ENCODE assay signal across 22 mouse cellular contexts in genomic region chr10:10098521-10098920, GRCm38 (mm10).
"Had no signal": no experiment of that assay in that cellular context is flagged by ENCODE, and none has a peak within 500 bp of the region (broad histone marks: within the 10 kb centered on the region; RNA-seq: fewer than 3 reads in every experiment).

No protein-coding gene starts in this region.

- DNase-seq: heart, postnatal 10 days; heart, postnatal 14 days; heart, postnatal 36 days; heart, postnatal 4 days; kidney, adult 11 months; kidney, adult 18-20 months; kidney, adult 2 months; kidney, adult 8-10 months; kidney, adult 9 months; kidney, postnatal 10 days; kidney, postnatal 14 days; kidney, postnatal 25 days; kidney, postnatal 36 days; kidney, postnatal 4 days; layer of hippocampus, adult 9-11 months; layer of hippocampus, postnatal 36 days had no signal

- ATAC-seq: hindbrain, embryonic 16.5 days; hindbrain, postnatal 0 days; inflammation-experienced regulatory T-cells, adult 6 months; intestine, embryonic 15.5 days; intestine, embryonic 16.5 days; intestine, postnatal 0 days had no signal
